Comparison of ENCODE assay signal across 10 mouse cellular contexts in the genomic region with DNA sequence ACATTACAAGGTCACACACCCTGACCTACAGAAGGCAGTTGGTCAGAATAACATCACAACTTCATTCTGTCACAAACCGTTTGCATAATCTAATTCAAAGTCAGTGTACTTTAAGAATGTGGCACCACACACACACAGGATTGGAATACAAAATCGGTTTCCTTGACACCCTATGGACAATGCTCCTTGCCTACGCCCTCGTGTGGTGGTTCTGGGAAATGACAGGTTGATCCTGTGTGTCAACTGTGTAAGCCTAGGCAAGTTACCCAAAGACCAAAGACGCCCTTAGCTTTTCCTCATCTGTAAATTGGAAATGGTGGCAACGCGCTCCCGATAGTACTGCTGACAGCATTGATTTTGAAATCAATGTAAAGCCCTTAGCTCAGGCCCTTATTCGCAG. TPM values are rescaled to one million over a fixed set of nuclear protein-coding genes. Genes with fewer than 3 reads are reported as not detected.
A peak's percentile ranks its signal among the peaks of the same experiment; 100 is the strongest.
DNase-seq lines count a peak whose midpoint lies in the region; ATAC-seq lines count a peak whose summit lies in the region.
"Had no signal": no experiment of that assay in that cellular context is flagged by ENCODE, and none has a peak within 500 bp of the region (broad histone marks: within the 10 kb centered on the region; RNA-seq: fewer than 3 reads in every experiment).

No protein-coding gene starts in this region.

- H3K36me3 ChIP-seq in midbrain, embryonic 15.5 days (replicated peaks) = no peaks in the 10 kb centered on the region

- H3K27ac ChIP-seq in midbrain, embryonic 15.5 days = no peak overlapping the region

- peak; percentile 57 for ATAC-seq in midbrain, embryonic 15.5 days (replicated peaks)

- H3K4me3 ChIP-seq in midbrain, embryonic 15.5 days = no peak overlapping the region
- H3K4me3 ChIP-seq: megakaryocyte, embryonic 14.5 days had no signal

- H3K27me3 ChIP-seq in midbrain, embryonic 15.5 days (replicated peaks) = peaks cover 27% of the 10 kb centered on the region

- peaks cover 10% of the 10 kb centered on the region for H3K4me1 ChIP-seq in midbrain, embryonic 15.5 days
- H3K4me1 ChIP-seq: megakaryocyte, embryonic 14.5 days had no signal

- 33% methylated on average over 9 of the region's 9 CpGs for WGBS in midbrain, embryonic 15.5 days

- no peak overlapping the region for H3K9ac ChIP-seq in midbrain, embryonic 15.5 days

- no peaks in the 10 kb centered on the region for H3K9me3 ChIP-seq in midbrain, embryonic 15.5 days

- peak; percentile 19 to 24 for DNase-seq in adrenal gland, adult 18-20 months (ENCODE audit: low spot score in 2 of 2)
- DNase-seq in adrenal gland, adult 8-10 months = no peak
- DNase-seq in urinary bladder, postnatal 14 days (ENCODE audit: low spot score) = peak; percentile 23
- no peak for DNase-seq in urinary bladder, postnatal 4 days (ENCODE audit: low spot score in 2 of 2)
- DNase-seq in frontal cortex, postnatal 25 days (ENCODE audit: low spot score in 2 of 2) = peak; percentile 17 to 18
- DNase-seq in left cerebral cortex, postnatal 10 days (ENCODE audit: extremely low spot score in 1 of 2, low spot score in 2 of 2) = peak; percentile 22 to 49
- DNase-seq in urinary bladder, adult 18-20 months (ENCODE audit: low spot score in 2 of 2) = no peak

- no peak overlapping the region for H3K4me2 ChIP-seq in midbrain, embryonic 15.5 days

- intact Hi-C loops in left cerebral cortex, postnatal 10 days (cut with DNase I) = loop anchor here (5.0 to 10.0 kb wide), 2 partner anchors 313 to 391 kb away; no protein-coding TSS in a partner anchor

RNA-seq across cellular contexts. Expression of a gene that starts 45.0 kb away (rescaled TPM):
- total RNA-seq in adrenal gland, adult 18-20 months (2021) = not detected
- under 1 TPM in 1 of 4 experiments, not detected in 3; 0.14 TPM for total RNA-seq in adrenal gland, adult 8-10 months (2022)
- total RNA-seq in left cerebral cortex, postnatal 10 days (2021) = not detected
- polyA plus RNA-seq in midbrain, embryonic 15.5 days (2015; fragmentation: Nextera tagmentation; extraction: Ambion mirVana) = 1.4 and 1.5 TPM in 2 replicates
- total RNA-seq: gastrocnemius, postnatal 4 days had no signal

Comparison
In these comparisons a context has a peak if more than half of its experiments do, and no peak if none do; other contexts are left out.
1. DNase-seq: peak in adrenal gland, adult 18-20 months (2 of 2), urinary bladder, postnatal 14 days (single experiment), frontal cortex, postnatal 25 days (2 of 2) and left cerebral cortex, postnatal 10 days (2 of 2); none in adrenal gland, adult 8-10 months (single experiment), urinary bladder, postnatal 4 days (0 of 2) and urinary bladder, adult 18-20 months (0 of 2).